Mouse (Mus musculus) E14TG2a.4 (cell line): Measurements from ENCODE around the gene Foxn4.

ENCODE experiments used
- H3K27me3 ChIP-seq: 2 replicates; pipeline ENCODE4 v1.6.1; 2014; ENCODE audit warnings: low read length, control low read depth; ENCODE audit not compliant: insufficient read depth
- H3K36me3 ChIP-seq: 2 replicates; pipeline ENCODE4 v1.6.1; 2014; ENCODE audit warnings: low read length, control low read depth; ENCODE audit not compliant: insufficient read depth
- H3K4me1 ChIP-seq: replicated peaks from 2 replicates; pipeline ENCODE4 v1.6.1; 2014; ENCODE audit warnings: low read depth, low read length, control low read depth
- H3K4me3 ChIP-seq: replicated peaks from 2 replicates; pipeline ENCODE4 v1.5.1; 2014; ENCODE audit warnings: mild to moderate bottlenecking, low read length
- H3K9me3 ChIP-seq: 2 replicates; pipeline ENCODE4 v1.6.1; 2014; ENCODE audit warnings: low read length, control low read depth
- CTCF ChIP-seq: conservative IDR thresholded peaks from 2 replicates; pipeline ENCODE4 v1.5.1; 2014; ENCODE audit warnings: low read length
- NANOG ChIP-seq: IDR thresholded peaks from 2 replicates; pipeline ENCODE4 v1.6.1; 2014; ENCODE audit warnings: borderline replicate concordance, low read length, mixed read lengths
- POU5F1 ChIP-seq: IDR thresholded peaks from 2 replicates; pipeline ENCODE4 v1.6.1; 2014; ENCODE audit warnings: low read length, borderline replicate concordance

The Foxn4 gene

GRCm38 (mm10) chr5:114264791-114265190, 8.8 kb downstream of the Foxn4 start:
- Histone ChIP-seq H3K4me1 (peaks cover 35% of the 10 kb centered on the region), H3K27me3 (peaks cover 11% of the 10 kb centered on the region; the same call in 1 of the 2 replicates), H3K36me3 (peaks cover 13% of the 10 kb centered on the region), H3K9me3 (no peaks in the 10 kb centered on the region), H3K4me3 (no peak overlapping the region)
- TF ChIP-seq POU5F1, result no peak
- no peak for TF ChIP-seq NANOG
- no peak for TF ChIP-seq CTCF

GRCm38 (mm10) chr5:114264030-114264459, 9.6 kb downstream of the Foxn4 start:
- H3K4me3 ChIP-seq, result no peak overlapping the region
- no peaks in the 10 kb centered on the region for H3K9me3 ChIP-seq
- H3K36me3 ChIP-seq, result peaks cover 17% of the 10 kb centered on the region
- no peak for TF ChIP-seq NANOG
- TF ChIP-seq POU5F1, result no peak
- peaks cover 34% of the 10 kb centered on the region for H3K4me1 ChIP-seq
- peaks cover 11% of the 10 kb centered on the region; the same call in 1 of the 2 replicates for H3K27me3 ChIP-seq

GRCm38 (mm10) chr5:114261494-114261893, 12.1 kb downstream of the Foxn4 start:
- Histone ChIP-seq H3K36me3 (peaks cover 28% of the 10 kb centered on the region), H3K4me1 (peaks cover 24% of the 10 kb centered on the region), H3K4me3 (no peak overlapping the region), H3K27me3 (0 out of 2 replicates have a peak, but pooled peaks cover 2% of the 10 kb centered on the region), H3K9me3 (no peaks in the 10 kb centered on the region)
- TF ChIP-seq POU5F1, result no peak
- no peak for TF ChIP-seq CTCF
- TF ChIP-seq NANOG, result no peak

DNA sequence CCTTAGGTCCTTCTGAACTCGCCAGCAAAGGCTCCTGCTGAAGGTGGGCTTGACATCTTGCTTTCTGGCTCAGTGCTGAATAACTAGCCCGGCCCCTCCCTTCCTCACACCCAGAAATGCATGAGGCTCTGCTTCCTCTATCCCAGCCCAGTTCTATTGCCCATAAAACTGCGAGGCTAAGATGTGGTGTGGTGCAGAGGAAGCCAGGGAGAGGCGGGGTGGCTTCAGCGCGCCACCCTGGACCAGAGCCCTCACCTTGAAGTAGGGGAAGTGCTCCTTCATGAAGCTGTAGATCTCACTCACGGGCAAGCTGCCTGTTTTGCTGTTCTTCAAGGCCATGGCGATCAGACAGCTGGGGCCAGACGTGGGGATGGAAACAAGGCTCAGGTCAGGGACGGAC, 14.1 kb downstream of the Foxn4 start:
- no peak for TF ChIP-seq POU5F1
- no peak for TF ChIP-seq NANOG
- TF ChIP-seq CTCF, result no peak
- H3K4me1 ChIP-seq, result peaks cover 30% of the 10 kb centered on the region

GRCm38 (mm10) chr5:114248174-114248589, 25.4 kb downstream of the Foxn4 start:
- Histone ChIP-seq H3K4me3 (peak overlapping the region; percentile 75), H3K36me3 (peaks cover 27% of the 10 kb centered on the region), H3K27me3 (no peaks in the 10 kb centered on the region), H3K9me3 (no peaks in the 10 kb centered on the region), H3K4me1 (peaks cover 46% of the 10 kb centered on the region)
- TF ChIP-seq CTCF (peak; percentile 81), POU5F1 (no peak)

More for the DNA sequence above, 14.1 kb downstream of the Foxn4 start:
- Histone ChIP-seq H3K4me3 (no peak overlapping the region), H3K9me3 (no peaks in the 10 kb centered on the region), H3K27me3 (no peaks in the 10 kb centered on the region), H3K36me3 (peaks cover 44% of the 10 kb centered on the region)

- no peak for TF ChIP-seq CTCF
- TF ChIP-seq NANOG, result no peak
- TF ChIP-seq POU5F1, result no peak
- peaks cover 33% of the 10 kb centered on the region for H3K36me3 ChIP-seq
- peaks cover 43% of the 10 kb centered on the region for H3K4me1 ChIP-seq
Observed at GRCm38 (mm10) chr5:114246465-114246864, 27.1 kb downstream of the Foxn4 start.

DNA sequence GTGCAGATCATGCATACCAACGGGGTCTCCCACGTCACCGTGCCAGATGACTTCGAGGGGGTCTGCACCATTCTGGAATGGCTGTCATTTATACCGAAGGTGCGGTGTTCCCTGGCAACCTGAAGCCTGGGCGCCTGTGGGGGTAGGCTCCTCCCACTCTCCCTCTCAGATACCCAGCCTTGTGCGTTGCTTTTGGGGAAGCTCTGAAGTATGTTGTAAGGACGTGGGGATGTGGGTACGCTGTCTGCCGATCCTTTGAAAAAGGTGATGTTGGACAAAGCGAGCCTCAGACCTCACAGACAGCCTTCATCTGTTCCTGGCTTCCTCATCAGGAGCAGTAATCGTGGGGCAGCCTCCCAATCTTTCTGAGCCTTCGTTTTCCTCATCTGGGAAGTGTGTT, 33.9 kb downstream of the Foxn4 start:
- H3K4me3 ChIP-seq, result no peak overlapping the region
- TF ChIP-seq NANOG, result no peak

More at GRCm38 (mm10) chr5:114246465-114246864, 27.1 kb downstream of the Foxn4 start:
- Histone ChIP-seq H3K4me3 (no peak overlapping the region), H3K9me3 (no peaks in the 10 kb centered on the region), H3K27me3 (no peaks in the 10 kb centered on the region)

DNA sequence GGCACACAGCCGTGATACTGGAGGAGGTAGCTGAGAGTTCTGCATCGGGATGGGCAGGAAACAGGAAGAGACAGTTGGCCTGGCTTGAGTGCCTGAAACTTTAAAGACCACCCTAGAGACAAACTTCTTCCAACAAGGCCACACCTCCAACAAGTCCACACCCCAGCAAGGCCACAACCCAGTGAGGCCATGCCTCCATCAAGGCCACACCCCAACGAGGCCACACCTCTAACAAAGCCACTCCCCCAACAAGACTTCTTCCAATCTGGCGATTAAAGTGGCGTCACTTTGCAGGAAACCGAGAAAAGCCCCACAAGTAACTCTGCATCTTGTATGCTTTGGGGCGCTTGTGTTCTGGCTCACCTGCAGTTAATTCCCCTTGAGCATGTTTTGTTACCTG, 34.7 kb downstream of the Foxn4 start:
- no peaks in the 10 kb centered on the region for H3K27me3 ChIP-seq
- peaks cover 23% of the 10 kb centered on the region for H3K36me3 ChIP-seq
- H3K4me3 ChIP-seq, result peak overlapping the region; percentile 58
- TF ChIP-seq CTCF, result no peak
- no peak for TF ChIP-seq POU5F1
- TF ChIP-seq NANOG, result no peak
- H3K9me3 ChIP-seq, result no peaks in the 10 kb centered on the region
- H3K4me1 ChIP-seq, result peaks cover 18% of the 10 kb centered on the region

More for the DNA sequence above, 33.9 kb downstream of the Foxn4 start:
- Histone ChIP-seq H3K36me3 (peaks cover 22% of the 10 kb centered on the region), H3K9me3 (no peaks in the 10 kb centered on the region), H3K27me3 (no peaks in the 10 kb centered on the region), H3K4me1 (peaks cover 18% of the 10 kb centered on the region)

DNA sequence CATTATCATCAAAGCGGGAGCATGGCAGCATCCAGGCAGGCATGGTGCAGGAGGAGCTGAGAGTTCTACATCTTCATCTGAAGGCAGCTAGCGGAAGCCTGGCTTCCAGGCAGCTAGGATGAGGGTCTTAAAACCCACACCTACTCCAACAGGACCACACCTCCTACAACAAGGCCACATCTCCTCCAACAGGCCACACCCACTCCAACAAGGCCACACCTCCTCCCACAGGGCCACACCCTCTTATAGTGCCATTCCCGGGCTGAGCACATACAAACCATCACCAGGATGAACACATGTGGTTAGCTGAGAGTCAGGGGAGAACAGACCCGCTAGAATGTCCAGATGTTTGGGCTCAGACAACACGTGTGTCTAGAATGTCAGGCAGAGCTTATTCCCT, 44.7 kb downstream of the Foxn4 start:
- peaks cover 51% of the 10 kb centered on the region for H3K36me3 ChIP-seq
- H3K27me3 ChIP-seq, result no peaks in the 10 kb centered on the region
- peaks cover 20% of the 10 kb centered on the region for H3K4me1 ChIP-seq
- no peak for TF ChIP-seq CTCF
- no peak for TF ChIP-seq POU5F1
- TF ChIP-seq NANOG, result no peak
- H3K4me3 ChIP-seq, result no peak overlapping the region
- H3K9me3 ChIP-seq, result no peaks in the 10 kb centered on the region
